Mouse (Mus musculus): ENCODE measurements around the gene Asphd1.

DNA sequence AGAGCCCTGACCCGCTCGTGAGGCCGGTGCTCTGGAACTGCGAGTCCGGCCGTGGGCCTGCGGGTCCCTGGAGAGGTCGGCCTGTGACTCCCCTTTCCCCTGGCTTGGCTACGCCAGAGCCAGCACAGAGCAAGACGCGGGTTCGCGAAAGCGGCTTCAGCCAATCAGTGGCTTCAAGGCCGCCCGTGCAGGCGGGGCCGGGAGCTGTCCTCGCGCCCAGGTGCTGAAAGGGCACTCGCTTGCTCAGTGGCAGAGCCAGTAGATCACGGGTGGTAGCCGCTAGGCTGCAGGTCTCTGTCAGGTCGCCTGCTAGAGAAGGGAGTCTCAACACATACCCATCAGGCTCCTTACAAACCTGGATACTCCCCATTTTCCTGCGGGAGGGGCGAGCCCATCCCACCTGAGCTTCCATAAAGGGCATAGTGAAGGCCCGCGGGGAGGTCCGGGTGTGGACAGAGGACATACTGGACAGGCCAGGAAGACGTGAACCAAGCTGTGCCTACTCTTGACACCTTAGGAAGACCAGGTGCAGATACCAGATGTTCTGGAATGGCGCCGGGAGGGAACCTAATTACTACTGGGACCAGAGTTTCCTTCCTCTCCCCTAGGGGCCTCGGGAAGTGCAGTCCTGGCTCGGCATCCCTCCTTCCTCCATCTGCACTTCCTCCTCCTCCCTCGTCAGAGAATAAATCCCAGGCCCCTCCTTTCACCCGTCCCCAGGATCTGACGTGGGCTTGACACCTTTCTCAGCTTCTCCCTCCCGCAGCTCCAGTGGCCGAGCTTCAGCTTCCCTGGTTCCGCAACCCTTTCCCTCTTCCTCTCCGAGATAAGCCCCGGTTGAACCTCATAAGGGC, 638 bp upstream of the Asphd1 start, which contains the start of gene Sez6l2:
- TF ChIP-seq CTCF (IDR thresholded peaks at IDR 0.05; ENCODE audit: insufficient read depth, low read length), result no peak
- no peak for TF ChIP-seq POLR2A (IDR thresholded peaks at IDR 0.05; ENCODE audit: borderline replicate concordance, extremely low read depth, low read depth, low read length)
